Mouse (Mus musculus) mature B cell (primary cell): ENCODE measurements around the gene Rbm31y.
"Not testable (repeated sequence)": the region's sequence is repeated elsewhere in the genome, so short reads cannot be mapped to it uniquely, and the experiment has no call there.

ENCODE experiments used
- in situ Hi-C: fragments of 300-500 bp; cut with MboI; formaldehyde crosslinking; loops from 2 replicates; pipeline ENCODE4 v1.14.3; 2019

Gene Rbm31y

DNA sequence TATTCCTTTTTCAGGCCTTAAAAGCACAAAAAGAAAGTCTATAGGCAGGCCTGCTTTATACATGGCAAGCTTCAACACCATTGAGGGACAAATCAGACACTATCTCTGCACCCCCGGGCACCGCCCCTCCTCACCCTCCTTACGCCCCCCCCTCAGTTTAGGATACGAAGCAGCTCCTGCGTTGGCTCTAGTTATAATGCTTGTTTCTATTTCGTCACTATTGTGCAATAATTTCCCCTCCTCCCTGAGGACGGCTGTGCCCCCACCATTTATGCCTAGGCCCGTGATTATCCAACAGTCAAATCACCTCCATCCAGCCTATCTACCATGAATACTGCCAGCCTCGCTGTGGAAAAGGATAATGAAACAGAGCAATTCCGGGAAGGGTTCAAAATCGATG lies at the start of gene Rbm31y:
Rbm31y (plus strand) TSS at position 301 of the 400 bp plus-strand sequence.
- in situ Hi-C loops = not testable (repeated sequence)
